Mouse (Mus musculus): Measurements from ENCODE around the gene Mitf.

The Mitf gene

DNA sequence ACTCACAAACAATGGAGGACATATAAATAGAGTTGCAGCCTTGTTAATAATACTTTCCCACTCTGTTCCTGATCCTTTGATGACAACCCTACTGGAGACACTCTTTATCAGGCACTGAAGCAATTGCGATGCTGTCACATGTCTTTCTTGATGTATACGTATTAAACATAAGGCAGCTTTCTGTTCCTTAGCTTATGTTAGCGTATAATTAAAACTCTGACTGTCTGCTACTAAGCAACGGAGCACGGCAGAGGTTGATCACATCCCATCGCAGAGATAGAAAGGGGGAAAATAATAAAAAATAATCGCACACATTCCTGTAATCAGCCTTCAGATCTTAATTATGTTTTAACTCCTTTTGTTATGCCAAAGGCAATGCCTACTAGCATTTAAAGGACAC, 234.9 kb downstream of the Mitf start:
- no peak for DNase-seq (ENCODE audit: low read depth, low spot score)

- no peak for DNase-seq (ENCODE audit: low read depth, low spot score)
Measured at GRCm38 (mm10) chr6:98046295-98047108, 239.7 kb downstream of the Mitf start.

GRCm38 (mm10) chr6:98047741-98048140, 240.9 kb downstream of the Mitf start:
- no peak for DNase-seq (ENCODE audit: low read depth, low spot score)

DNA sequence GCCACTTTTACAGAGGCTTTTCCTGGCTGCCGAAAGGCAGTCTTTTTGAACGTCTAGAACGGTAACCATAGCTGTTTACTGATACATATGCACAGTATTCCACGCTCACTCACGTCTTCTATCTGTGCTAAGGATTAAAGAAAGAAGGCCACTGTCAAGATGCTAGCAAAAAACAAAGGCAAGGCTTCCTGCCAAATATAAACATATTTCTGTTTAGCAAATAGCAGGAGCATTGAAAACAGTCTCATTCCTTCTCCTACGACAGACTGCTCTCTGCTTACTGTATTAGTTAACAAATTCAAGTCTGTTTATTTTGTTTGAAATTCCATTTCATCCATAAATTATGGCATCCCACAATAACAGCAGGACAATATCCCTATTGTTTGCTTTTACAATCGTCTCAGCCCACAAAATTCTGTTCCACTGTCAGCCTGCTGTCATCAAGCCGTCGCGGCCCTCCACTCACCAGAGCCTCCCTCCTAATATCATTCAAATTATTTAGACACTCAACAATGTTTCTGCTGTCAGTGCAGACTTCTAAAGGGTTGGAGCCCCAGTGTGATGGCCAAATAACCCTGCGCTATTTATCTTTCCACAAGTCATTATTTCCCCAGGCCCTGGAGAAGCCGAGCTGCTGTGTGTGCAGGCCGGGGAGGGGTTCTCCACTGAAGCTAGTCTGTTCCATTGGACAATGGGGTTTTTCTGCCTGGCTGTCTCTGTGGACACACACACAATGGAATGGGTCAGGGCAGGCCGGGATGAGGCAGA, 242.0 kb downstream of the Mitf start:
- no peak for DNase-seq (ENCODE audit: low read depth, low spot score)

GRCm38 (mm10) chr6:98049551-98049950, 242.7 kb downstream of the Mitf start:
- DNase-seq (ENCODE audit: low read depth, low spot score): no peak

GRCm38 (mm10) chr6:98061878-98062277, 255.0 kb downstream of the Mitf start:
- no peak for DNase-seq (ENCODE audit: low read depth, low spot score)

DNA sequence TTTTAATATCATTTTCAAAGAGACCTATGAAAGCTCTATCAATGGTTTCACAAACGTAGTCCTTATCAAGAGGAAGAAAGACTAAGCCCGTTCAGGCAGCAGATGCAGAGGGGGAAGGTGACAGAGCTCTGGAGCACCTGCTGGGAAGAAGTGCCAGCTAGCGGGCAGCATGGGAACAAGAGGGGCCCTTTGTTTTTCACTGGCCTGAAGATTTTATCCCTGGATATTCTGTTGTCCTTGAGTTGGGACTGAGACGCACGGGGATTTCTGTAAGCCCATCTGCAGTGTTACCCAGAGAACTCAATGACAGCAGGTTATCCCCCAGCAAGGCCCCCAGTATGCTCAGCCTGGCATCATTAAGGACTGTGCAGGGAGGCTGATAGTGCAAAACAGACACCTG, 258.1 kb downstream of the Mitf start:
- DNase-seq (ENCODE audit: low read depth, low spot score): no peak

DNA sequence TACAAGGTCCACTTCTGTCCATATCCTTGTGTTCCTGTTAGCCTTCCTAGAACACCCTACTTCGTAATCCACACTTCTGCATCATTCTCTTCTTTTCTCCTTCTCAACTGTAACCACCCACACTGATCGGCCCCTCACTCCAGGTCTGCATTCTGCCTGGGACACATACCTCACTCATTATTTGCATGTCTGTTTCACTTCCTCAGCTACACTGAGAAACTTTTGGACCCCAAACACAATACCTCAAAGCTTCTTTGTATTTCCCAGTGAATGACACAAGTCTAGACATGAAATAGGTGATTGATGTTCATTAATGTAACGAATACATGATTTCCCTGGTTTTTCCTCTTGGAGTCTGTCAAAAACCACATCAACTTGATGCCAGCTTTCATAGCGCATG, 259.6 kb downstream of the Mitf start:
- DNase-seq (ENCODE audit: low read depth, low spot score): no peak

Data from ZHBTc4 (cell line).